Comparison of ENCODE assay signal across 8 mouse cellular contexts in genomic region chr11:62457891-62458270, GRCm38 (mm10). TPM values are rescaled to one million over a fixed set of nuclear protein-coding genes. Genes with fewer than 3 reads are reported as not detected.
DNase-seq lines count a peak whose midpoint lies in the region; ATAC-seq and TF ChIP-seq lines count a peak whose summit lies in the region.

No protein-coding gene starts in this region.

- under 1% methylated on average over 18 of the region's 18 CpGs for WGBS in hindbrain, embryonic 10.5 days
- under 1% methylated on average over 18 of the region's 18 CpGs for WGBS in midbrain, embryonic 11.5 days

- intact Hi-C loops in left cerebral cortex, adult 2 months (cut with DNase I), result loop anchor here (2.0 to 5.0 kb wide), 3 partner anchors 79 to 145 kb away; partner anchors contain the start of genes Cenpv and Ubb
- intact Hi-C loops in left cerebral cortex, postnatal 10 days (cut with DNase I), result loop anchor here (2.0 to 5.0 kb wide), 2 partner anchors 79 to 93 kb away; partner anchors contain the start of genes Cenpv and Ubb

- no peak for TF ChIP-seq CTCF in left cerebral cortex, adult 2 months (IDR thresholded peaks at IDR 0.05)

- H3K4me3 ChIP-seq in left cerebral cortex, adult 2 months, result peak overlapping the region; percentile 79
- peak overlapping the region; percentile 94 for H3K4me3 ChIP-seq in brown adipose tissue, adult 24 weeks (ENCODE audit: insufficient read depth, low read depth, low read length)
- H3K4me3 ChIP-seq in hindbrain, embryonic 10.5 days, result peak overlapping the region; percentile 97
- peak overlapping the region; percentile 95 for H3K4me3 ChIP-seq in midbrain, embryonic 11.5 days (ENCODE audit: low read depth, low read length)

- peak overlapping the region; percentile 88 for H3K4me2 ChIP-seq in midbrain, embryonic 11.5 days

- no peaks in the 10 kb centered on the region for H3K9me3 ChIP-seq in hindbrain, embryonic 10.5 days
- H3K9me3 ChIP-seq in midbrain, embryonic 11.5 days (ENCODE audit: control insufficient read depth, low read length), result no peaks in the 10 kb centered on the region

- 0 out of 2 replicates have a peak, but pooled peaks cover 3% of the 10 kb centered on the region for H3K4me1 ChIP-seq in brown adipose tissue, adult 24 weeks (ENCODE audit: control insufficient read depth, insufficient read depth, insufficient read length, low read length)
- H3K4me1 ChIP-seq in hindbrain, embryonic 10.5 days (replicated peaks), result peaks cover 21% of the 10 kb centered on the region
- H3K4me1 ChIP-seq in midbrain, embryonic 11.5 days (ENCODE audit: control insufficient read depth, insufficient read depth, low read length), result peaks cover 9% of the 10 kb centered on the region; the same call in 1 of the 2 replicates

- peaks cover 12% of the 10 kb centered on the region; the same call in 1 of the 2 replicates for H3K36me3 ChIP-seq in hindbrain, embryonic 10.5 days
- H3K36me3 ChIP-seq in midbrain, embryonic 11.5 days (ENCODE audit: control insufficient read depth, insufficient read depth, low read length), result no peaks in the 10 kb centered on the region

- no peak for DNase-seq in left cerebral cortex, adult 2 months (ENCODE audit: extremely low spot score in 1 of 2, low spot score in 2 of 2)
- DNase-seq in left cerebral cortex, postnatal 10 days (ENCODE audit: extremely low spot score in 1 of 2, low spot score in 2 of 2), result no peak
- no peak for DNase-seq in hindbrain, embryonic 10.5 days (ENCODE audit: low spot score)
- DNase-seq in midbrain, embryonic 11.5 days (ENCODE audit: low spot score, missing footprints), result peak; percentile 98
- no peak for DNase-seq in urinary bladder, postnatal 14 days (ENCODE audit: low spot score)
- no peak for DNase-seq in cerebellum, postnatal 25 days
- DNase-seq in cerebellum, postnatal 14 days, result no peak

- no peak for ATAC-seq in midbrain, embryonic 11.5 days (ENCODE audit: low FRiP score)

- peak overlapping the region; percentile 99 for H3K9ac ChIP-seq in midbrain, embryonic 11.5 days (ENCODE audit: low read length)

- no peaks in the 10 kb centered on the region for H3K27me3 ChIP-seq in hindbrain, embryonic 10.5 days (ENCODE audit: insufficient read depth, poor library complexity, severe bottlenecking)
- H3K27me3 ChIP-seq in midbrain, embryonic 11.5 days (ENCODE audit: control insufficient read depth, insufficient read depth, low read length), result no peaks in the 10 kb centered on the region

- peak overlapping the region; percentile 94 for H3K27ac ChIP-seq in left cerebral cortex, adult 2 months
- H3K27ac ChIP-seq in brown adipose tissue, adult 24 weeks (replicated peaks; ENCODE audit: low read depth, low read length), result peak overlapping the region; percentile 96
- peak overlapping the region; percentile 100 for H3K27ac ChIP-seq in hindbrain, embryonic 10.5 days
- peak overlapping the region; percentile 98 for H3K27ac ChIP-seq in midbrain, embryonic 11.5 days (ENCODE audit: low read depth, low read length)

RNA-seq across cellular contexts. Expression of gene Pigl, which starts 0.4 kb away (rescaled TPM):
- 1 to 10 TPM; 6.4 to 6.8 TPM for total RNA-seq in left cerebral cortex, adult 2 months (2021)
- total RNA-seq in left cerebral cortex, postnatal 10 days (2021), result 1 to 10 TPM; 6.5 to 6.8 TPM
- polyA plus RNA-seq in brown adipose tissue, adult 24 weeks (2012; ENCODE audit: insufficient read depth, insufficient read length, missing spikeins), result 4.2 and 4.7 TPM in 2 replicates
- polyA plus RNA-seq in hindbrain, embryonic 10.5 days (2016; fragmentation: Nextera tagmentation; extraction: Ambion mirVana), result 10.7 and 16.0 TPM in 2 replicates
- polyA plus RNA-seq in midbrain, embryonic 11.5 days (2014; fragmentation: Nextera tagmentation; extraction: Ambion mirVana), result 15.4 and 15.9 TPM in 2 replicates

RNA-seq across cellular contexts. Expression of gene Ncor1, which starts 0.5 kb away (rescaled TPM):
- 100 to 1,000 TPM; 267 to 299 TPM for total RNA-seq in left cerebral cortex, adult 2 months (2021)
- total RNA-seq in left cerebral cortex, postnatal 10 days (2021), result 100 to 1,000 TPM; 260 to 273 TPM
- 78.8 and 119 TPM in 2 replicates for polyA plus RNA-seq in brown adipose tissue, adult 24 weeks (2012; ENCODE audit: insufficient read depth, insufficient read length, missing spikeins)
- 127 and 131 TPM in 2 replicates for polyA plus RNA-seq in hindbrain, embryonic 10.5 days (2016; fragmentation: Nextera tagmentation; extraction: Ambion mirVana)
- polyA plus RNA-seq in midbrain, embryonic 11.5 days (2014; fragmentation: Nextera tagmentation; extraction: Ambion mirVana), result 176 and 183 TPM in 2 replicates
